Mouse (Mus musculus): ENCODE measurements around the gene Kif3c. TPM values are rescaled to one million over a fixed set of nuclear protein-coding genes. Genes with fewer than 3 reads are reported as not detected.
"Not testable (repeated sequence)": the region's sequence is repeated elsewhere in the genome, so short reads cannot be mapped to it uniquely, and the experiment has no call there.

Kif3c gene
- polyA plus RNA-seq, 1 experiment from 2014 or later, result 23.4 TPM

GRCm38 (mm10) chr12:3390577-3391262, 25.8 kb downstream of the Kif3c start:
- Histone ChIP-seq H3K4me1 (replicated peaks; ENCODE audit: control insufficient read depth, insufficient read depth, low read length) (no peaks in the 10 kb centered on the region), H3K36me3 (ENCODE audit: control insufficient read depth, insufficient read depth, low read length) (no peaks in the 10 kb centered on the region), H3K9ac (ENCODE audit: low read depth, low read length) (no peak overlapping the region), H3K27me3 (ENCODE audit: control insufficient read depth, insufficient read depth, low read length) (no peaks in the 10 kb centered on the region), H3K27ac (ENCODE audit: low read depth, low read length) (no peak overlapping the region), H3K4me2 (replicated peaks; ENCODE audit: low read depth, low read length) (no peak overlapping the region), H3K9me3 (ENCODE audit: control insufficient read depth, low read length) (no peaks in the 10 kb centered on the region), H3K4me3 (ENCODE audit: low read depth, low read length) (no peak overlapping the region)
- 32% methylated on average over 12 of the region's 12 CpGs for WGBS
- ATAC-seq (ENCODE audit: low FRiP score) (peak; percentile 72), DNase-seq (ENCODE audit: low spot score) (peak; percentile 87)

- DNase-seq (ENCODE audit: low spot score) (no peak), ATAC-seq (ENCODE audit: low FRiP score) (no peak)
- Histone ChIP-seq H3K4me3 (ENCODE audit: low read depth, low read length) (no peak overlapping the region), H3K27ac (ENCODE audit: low read depth, low read length) (no peak overlapping the region), H3K9me3 (ENCODE audit: control insufficient read depth, low read length) (no peaks in the 10 kb centered on the region), H3K4me1 (replicated peaks; ENCODE audit: control insufficient read depth, insufficient read depth, low read length) (no peaks in the 10 kb centered on the region), H3K27me3 (ENCODE audit: control insufficient read depth, insufficient read depth, low read length) (no peaks in the 10 kb centered on the region), H3K4me2 (replicated peaks; ENCODE audit: low read depth, low read length) (no peak overlapping the region), H3K36me3 (ENCODE audit: control insufficient read depth, insufficient read depth, low read length) (no peaks in the 10 kb centered on the region), H3K9ac (ENCODE audit: low read depth, low read length) (no peak overlapping the region)
- WGBS, result 88% methylated on average over 1 of the region's 1 CpGs
These were observed 26.3 kb downstream of the Kif3c start for GRCm38 (mm10) chr12:3391276-3391675.

GRCm38 (mm10) chr12:3393140-3393539, 28.2 kb downstream of the Kif3c start:
- Histone ChIP-seq H3K27ac (ENCODE audit: low read depth, low read length) (no peak overlapping the region), H3K4me1 (replicated peaks; ENCODE audit: control insufficient read depth, insufficient read depth, low read length) (no peaks in the 10 kb centered on the region), H3K27me3 (ENCODE audit: control insufficient read depth, insufficient read depth, low read length) (no peaks in the 10 kb centered on the region), H3K36me3 (ENCODE audit: control insufficient read depth, insufficient read depth, low read length) (no peaks in the 10 kb centered on the region), H3K9ac (ENCODE audit: low read depth, low read length) (no peak overlapping the region), H3K4me3 (ENCODE audit: low read depth, low read length) (no peak overlapping the region), H3K9me3 (ENCODE audit: control insufficient read depth, low read length) (no peaks in the 10 kb centered on the region), H3K4me2 (replicated peaks; ENCODE audit: low read depth, low read length) (no peak overlapping the region)
- WGBS, result 68% methylated on average over 4 of the region's 4 CpGs
- DNase-seq (ENCODE audit: low spot score) (no peak), ATAC-seq (ENCODE audit: low FRiP score) (no peak)

- Histone ChIP-seq H3K4me1 (replicated peaks; ENCODE audit: control insufficient read depth, insufficient read depth, low read length) (no peaks in the 10 kb centered on the region), H3K36me3 (ENCODE audit: control insufficient read depth, insufficient read depth, low read length) (no peaks in the 10 kb centered on the region)
These were observed 32.0 kb downstream of the Kif3c start for GRCm38 (mm10) chr12:3396931-3397330.

GRCm38 (mm10) chr12:3405662-3406061, 40.7 kb downstream of the Kif3c start:
- not testable (repeated sequence) for H3K4me2 ChIP-seq (replicated peaks; ENCODE audit: low read depth, low read length); H3K36me3 ChIP-seq (ENCODE audit: control insufficient read depth, insufficient read depth, low read length); H3K27ac ChIP-seq (ENCODE audit: low read depth, low read length); H3K4me1 ChIP-seq (replicated peaks; ENCODE audit: control insufficient read depth, insufficient read depth, low read length); ATAC-seq (ENCODE audit: low FRiP score); H3K27me3 ChIP-seq (ENCODE audit: control insufficient read depth, insufficient read depth, low read length); H3K4me3 ChIP-seq (ENCODE audit: low read depth, low read length); H3K9me3 ChIP-seq (ENCODE audit: control insufficient read depth, low read length); DNase-seq (ENCODE audit: low spot score); H3K9ac ChIP-seq (ENCODE audit: low read depth, low read length)
- WGBS, result 49% methylated on average over 3 of the region's 3 CpGs

More at GRCm38 (mm10) chr12:3396931-3397330, 32.0 kb downstream of the Kif3c start:
- Histone ChIP-seq H3K27ac (ENCODE audit: low read depth, low read length) (no peak overlapping the region), H3K27me3 (ENCODE audit: control insufficient read depth, insufficient read depth, low read length) (no peaks in the 10 kb centered on the region), H3K9ac (ENCODE audit: low read depth, low read length) (no peak overlapping the region), H3K4me2 (replicated peaks; ENCODE audit: low read depth, low read length) (no peak overlapping the region), H3K4me3 (ENCODE audit: low read depth, low read length) (no peak overlapping the region), H3K9me3 (ENCODE audit: control insufficient read depth, low read length) (no peaks in the 10 kb centered on the region)
- ATAC-seq (ENCODE audit: low FRiP score), result no peak
- 96% methylated on average over 8 of the region's 8 CpGs for WGBS
- no peak for DNase-seq (ENCODE audit: low spot score)

GRCm38 (mm10) chr12:3406585-3406984, 41.7 kb downstream of the Kif3c start:
- DNase-seq (ENCODE audit: low spot score) (no peak), ATAC-seq (ENCODE audit: low FRiP score) (no peak)
- no peaks in the 10 kb centered on the region for H3K9me3 ChIP-seq (ENCODE audit: control insufficient read depth, low read length)

GRCm38 (mm10) chr12:3414956-3415355, 50.0 kb downstream of the Kif3c start:
- Histone ChIP-seq H3K27me3 (ENCODE audit: control insufficient read depth, insufficient read depth, low read length) (no peaks in the 10 kb centered on the region), H3K4me1 (replicated peaks; ENCODE audit: control insufficient read depth, insufficient read depth, low read length) (no peaks in the 10 kb centered on the region), H3K9ac (ENCODE audit: low read depth, low read length) (no peak overlapping the region), H3K4me2 (replicated peaks; ENCODE audit: low read depth, low read length) (no peak overlapping the region), H3K36me3 (ENCODE audit: control insufficient read depth, insufficient read depth, low read length) (no peaks in the 10 kb centered on the region), H3K4me3 (ENCODE audit: low read depth, low read length) (no peak overlapping the region), H3K9me3 (ENCODE audit: control insufficient read depth, low read length) (no peaks in the 10 kb centered on the region), H3K27ac (ENCODE audit: low read depth, low read length) (no peak overlapping the region)
- no peak for DNase-seq (ENCODE audit: low spot score)
- ATAC-seq (ENCODE audit: low FRiP score), result no peak
- 91% methylated on average over 4 of the region's 4 CpGs for WGBS

More at GRCm38 (mm10) chr12:3406585-3406984, 41.7 kb downstream of the Kif3c start:
- Histone ChIP-seq H3K4me1 (replicated peaks; ENCODE audit: control insufficient read depth, insufficient read depth, low read length) (no peaks in the 10 kb centered on the region), H3K4me3 (ENCODE audit: low read depth, low read length) (no peak overlapping the region), H3K27ac (ENCODE audit: low read depth, low read length) (no peak overlapping the region), H3K36me3 (ENCODE audit: control insufficient read depth, insufficient read depth, low read length) (peaks cover 3% of the 10 kb centered on the region; the same call in 1 of the 2 replicates), H3K9ac (ENCODE audit: low read depth, low read length) (no peak overlapping the region), H3K4me2 (replicated peaks; ENCODE audit: low read depth, low read length) (no peak overlapping the region), H3K27me3 (ENCODE audit: control insufficient read depth, insufficient read depth, low read length) (no peaks in the 10 kb centered on the region)
- WGBS, result 93% methylated on average over 6 of the region's 6 CpGs

GRCm38 (mm10) chr12:3418761-3419160, 53.8 kb downstream of the Kif3c start:
- no peaks in the 10 kb centered on the region for H3K4me1 ChIP-seq (replicated peaks; ENCODE audit: control insufficient read depth, insufficient read depth, low read length)
- H3K4me3 ChIP-seq (ENCODE audit: low read depth, low read length), result no peak overlapping the region
- H3K4me2 ChIP-seq (replicated peaks; ENCODE audit: low read depth, low read length), result no peak overlapping the region
- no peak overlapping the region for H3K27ac ChIP-seq (ENCODE audit: low read depth, low read length)
- H3K36me3 ChIP-seq (ENCODE audit: control insufficient read depth, insufficient read depth, low read length), result no peaks in the 10 kb centered on the region
- no peak overlapping the region for H3K9ac ChIP-seq (ENCODE audit: low read depth, low read length)
- DNase-seq (ENCODE audit: low spot score) (no peak), ATAC-seq (ENCODE audit: low FRiP score) (no peak)
- H3K9me3 ChIP-seq (ENCODE audit: control insufficient read depth, low read length), result no peaks in the 10 kb centered on the region
- no peaks in the 10 kb centered on the region for H3K27me3 ChIP-seq (ENCODE audit: control insufficient read depth, insufficient read depth, low read length)
- WGBS, result 94% methylated on average over 3 of the region's 3 CpGs

GRCm38 (mm10) chr12:3420519-3420918, 55.6 kb downstream of the Kif3c start:
- H3K27me3 ChIP-seq (ENCODE audit: control insufficient read depth, insufficient read depth, low read length), result no peaks in the 10 kb centered on the region
- H3K4me1 ChIP-seq (replicated peaks; ENCODE audit: control insufficient read depth, insufficient read depth, low read length), result no peaks in the 10 kb centered on the region
- no peaks in the 10 kb centered on the region for H3K9me3 ChIP-seq (ENCODE audit: control insufficient read depth, low read length)
- 97% methylated on average over 2 of the region's 2 CpGs for WGBS
- no peak overlapping the region for H3K27ac ChIP-seq (ENCODE audit: low read depth, low read length)
- DNase-seq (ENCODE audit: low spot score) (no peak), ATAC-seq (ENCODE audit: low FRiP score) (no peak)
- no peaks in the 10 kb centered on the region for H3K36me3 ChIP-seq (ENCODE audit: control insufficient read depth, insufficient read depth, low read length)
- no peak overlapping the region for H3K4me2 ChIP-seq (replicated peaks; ENCODE audit: low read depth, low read length)
- H3K4me3 ChIP-seq (ENCODE audit: low read depth, low read length), result no peak overlapping the region
- no peak overlapping the region for H3K9ac ChIP-seq (ENCODE audit: low read depth, low read length)

Data from hindbrain, embryonic 11.5 days (tissue).